Mouse (Mus musculus): ENCODE results near the gene Kat7. TPM values are rescaled to one million over a fixed set of nuclear protein-coding genes. Genes with fewer than 3 reads are reported as not detected.

The Kat7 gene
- total RNA-seq (2015; ENCODE audit: low replicate concordance) (33.8 and 39.3 TPM in 2 replicates), total RNA-seq (2017; ENCODE audit: low replicate concordance) (41.5 and 65.5 TPM in 2 replicates)

DNA sequence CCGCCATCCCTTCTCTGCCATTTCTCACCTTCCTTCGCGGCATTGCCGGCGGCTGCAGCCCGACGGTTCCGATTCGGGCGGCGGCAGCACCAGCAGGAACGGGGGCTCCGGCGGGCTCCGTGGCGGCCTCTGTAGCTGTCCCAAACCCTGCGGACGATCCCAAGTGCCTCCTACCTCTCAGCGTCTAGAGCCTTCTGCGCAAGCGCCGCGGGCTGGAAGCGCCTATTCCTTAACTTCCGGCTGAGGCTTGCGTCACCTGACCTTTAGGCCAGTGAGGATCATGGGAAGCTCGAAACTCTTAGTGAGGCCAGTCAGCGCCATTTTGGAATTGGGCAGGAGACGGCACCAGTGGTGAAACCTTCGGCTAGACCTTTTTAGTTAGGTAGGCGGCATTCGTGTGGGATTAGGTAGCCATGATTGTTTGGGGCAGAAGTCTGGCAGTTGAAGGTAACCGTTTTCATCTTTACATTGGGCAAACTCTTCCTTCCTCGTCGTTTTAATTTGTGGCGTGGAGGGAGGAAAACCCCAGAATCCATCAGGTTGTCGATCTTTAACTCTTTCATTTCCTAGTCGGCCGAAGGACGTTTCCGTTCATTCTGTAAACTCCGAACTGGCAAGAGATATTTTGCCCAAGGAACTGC is at the start of gene Kat7:
TSS of gene Kat7 (minus strand) at position 240 of the 641 bp plus-strand sequence.
- ATAC-seq (replicated peaks; ENCODE audit: low FRiP score, poor library complexity, severe bottlenecking) = peak; percentile 84

GRCm38 (mm10) chr11:95358263-95358662 is 48.2 kb upstream of the Kat7 start:
- ATAC-seq (replicated peaks; ENCODE audit: low FRiP score, poor library complexity, severe bottlenecking) = no peak

DNA sequence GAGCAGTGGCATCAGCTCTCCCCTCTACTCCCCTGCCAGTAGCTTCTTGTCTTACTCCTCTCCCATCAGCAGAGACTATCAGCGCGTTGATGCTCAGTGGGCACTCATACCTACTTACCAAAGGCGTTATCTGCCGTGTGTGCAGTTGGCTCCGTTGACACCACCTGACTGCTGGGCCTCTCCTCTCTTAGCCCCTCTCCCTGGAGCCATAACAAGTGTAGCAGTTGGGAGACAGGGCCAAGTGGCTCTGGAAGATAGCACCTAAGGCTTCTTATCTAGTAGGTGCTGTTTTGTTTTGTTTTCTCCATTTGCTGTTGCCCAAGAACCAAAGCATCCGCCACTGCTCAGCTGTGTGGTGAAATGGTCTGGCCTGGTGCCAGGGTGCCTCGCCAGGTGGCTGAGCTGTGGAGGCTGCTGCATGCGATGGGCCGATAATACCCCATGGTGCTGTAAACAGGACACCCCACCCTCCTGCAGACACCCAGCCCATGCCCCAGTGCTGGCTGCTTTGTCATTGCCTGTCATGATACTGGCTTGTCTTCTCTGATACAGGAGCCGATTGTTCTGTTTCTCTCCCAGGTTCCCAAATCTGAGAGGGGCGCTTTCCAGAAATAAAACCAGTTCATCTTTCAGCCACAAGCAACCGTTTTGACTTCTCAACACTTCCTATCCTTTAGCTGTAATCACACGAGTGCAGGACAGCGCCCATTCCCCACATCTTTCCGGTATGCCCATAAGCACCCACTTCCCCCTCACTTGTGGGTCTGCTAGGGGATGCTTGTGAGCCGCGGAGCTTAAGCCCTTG is 46.6 kb upstream of the Kat7 start:
- peak; percentile 78 for ATAC-seq (replicated peaks; ENCODE audit: low FRiP score, poor library complexity, severe bottlenecking)

- peak; percentile 40 for ATAC-seq (replicated peaks; ENCODE audit: low FRiP score, poor library complexity, severe bottlenecking)
These were observed 46.0 kb upstream of the Kat7 start for GRCm38 (mm10) chr11:95356039-95356438.

DNA sequence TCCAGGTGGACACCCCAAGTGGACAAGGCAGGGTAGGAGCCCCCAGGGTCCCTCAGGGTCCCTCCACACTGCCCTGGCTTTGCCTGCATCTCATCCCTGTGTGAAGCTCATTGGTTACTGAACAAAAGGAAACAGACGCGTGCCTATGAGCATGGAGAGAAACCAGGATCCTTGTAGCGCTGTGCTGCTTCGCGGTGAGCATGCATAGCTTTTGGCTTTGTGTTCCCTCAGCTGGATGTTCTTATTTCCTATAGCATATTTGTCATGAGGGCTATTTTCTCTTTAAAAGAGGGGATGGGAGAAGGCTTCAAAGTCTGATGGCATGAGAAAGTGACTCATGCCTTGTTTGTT is 45.6 kb upstream of the Kat7 start:
- ATAC-seq (replicated peaks; ENCODE audit: low FRiP score, poor library complexity, severe bottlenecking) = no peak

- ATAC-seq (replicated peaks; ENCODE audit: low FRiP score, poor library complexity, severe bottlenecking) = no peak
These were observed 45.1 kb upstream of the Kat7 start for GRCm38 (mm10) chr11:95354945-95355660.

- ATAC-seq (replicated peaks; ENCODE audit: low FRiP score, poor library complexity, severe bottlenecking) = no peak
These were observed 44.3 kb upstream of the Kat7 start for GRCm38 (mm10) chr11:95354228-95354944.

- no peak for ATAC-seq (replicated peaks; ENCODE audit: low FRiP score, poor library complexity, severe bottlenecking)
These were observed 43.2 kb upstream of the Kat7 start for GRCm38 (mm10) chr11:95353226-95353625.

- no peak for ATAC-seq (replicated peaks; ENCODE audit: low FRiP score, poor library complexity, severe bottlenecking)
These were observed 42.6 kb upstream of the Kat7 start for GRCm38 (mm10) chr11:95352686-95353085.

- no peak for ATAC-seq (replicated peaks; ENCODE audit: low FRiP score, poor library complexity, severe bottlenecking)
These were observed 40.9 kb upstream of the Kat7 start for GRCm38 (mm10) chr11:95350960-95351359.

GRCm38 (mm10) chr11:95350289-95350688 is 40.2 kb upstream of the Kat7 start:
- no peak for ATAC-seq (replicated peaks; ENCODE audit: low FRiP score, poor library complexity, severe bottlenecking)

DNA sequence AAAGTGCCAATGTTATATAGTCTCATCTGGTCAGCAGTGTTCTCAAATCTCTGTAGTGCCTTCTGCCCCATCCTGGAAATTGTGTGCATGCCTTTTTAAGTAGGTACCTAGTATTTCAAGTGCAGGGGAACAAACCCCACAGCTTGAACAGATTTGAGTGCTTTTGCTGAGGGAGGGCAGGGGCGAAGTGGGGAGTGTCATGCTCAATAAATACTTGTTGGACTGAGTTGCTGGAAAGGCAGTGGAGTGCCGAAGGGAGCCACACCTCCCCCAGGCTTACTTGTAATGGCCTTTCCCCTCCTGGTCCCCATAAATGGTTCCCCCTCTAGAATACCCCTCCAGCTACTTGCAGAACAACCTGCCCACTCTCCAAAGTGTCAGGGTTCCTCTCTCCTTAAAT is 34.1 kb upstream of the Kat7 start:
- no peak for ATAC-seq (replicated peaks; ENCODE audit: low FRiP score, poor library complexity, severe bottlenecking)

DNA sequence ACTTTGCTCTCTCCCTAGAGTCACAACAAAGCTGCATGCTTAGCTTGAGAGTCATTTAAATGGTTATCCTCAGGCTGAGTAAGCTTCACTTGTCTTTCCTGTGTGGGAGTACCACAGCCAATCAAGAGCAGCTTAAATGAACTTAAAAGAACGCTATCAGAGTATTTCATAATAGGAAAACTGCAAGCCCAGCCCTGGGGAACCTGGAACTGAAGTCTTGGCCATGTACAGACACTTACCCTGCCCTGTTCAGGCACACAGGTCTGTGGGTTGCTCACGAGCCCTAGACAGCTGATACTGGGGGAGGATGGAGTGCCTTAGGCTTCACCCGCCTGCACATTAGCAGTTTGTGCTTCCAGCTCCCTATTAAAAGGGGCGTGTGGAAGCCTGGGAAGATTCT is 33.1 kb upstream of the Kat7 start:
- no peak for ATAC-seq (replicated peaks; ENCODE audit: low FRiP score, poor library complexity, severe bottlenecking)

- ATAC-seq (replicated peaks; ENCODE audit: low FRiP score, poor library complexity, severe bottlenecking) = no peak
These were observed 30.6 kb upstream of the Kat7 start for GRCm38 (mm10) chr11:95340664-95341063.

DNA sequence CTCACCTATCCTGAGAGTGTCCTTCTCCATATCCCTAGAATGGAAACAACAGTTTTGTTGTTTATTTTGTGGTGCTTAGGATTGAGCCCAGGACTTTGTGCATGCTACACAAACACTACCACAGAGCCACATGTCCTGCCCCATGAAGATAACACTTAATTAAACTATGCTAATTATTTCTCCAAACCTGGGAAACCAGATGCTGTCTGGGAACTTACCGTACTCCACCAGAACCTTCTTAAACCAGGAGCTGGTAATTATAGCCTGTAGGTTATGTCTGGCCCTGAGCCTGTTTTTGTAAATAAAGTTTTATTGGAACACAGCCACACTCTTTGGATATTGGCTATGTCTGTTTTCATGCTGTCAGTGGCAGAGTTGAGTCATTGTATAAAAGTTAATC is 30.2 kb upstream of the Kat7 start:
- no peak for ATAC-seq (replicated peaks; ENCODE audit: low FRiP score, poor library complexity, severe bottlenecking)

DNA sequence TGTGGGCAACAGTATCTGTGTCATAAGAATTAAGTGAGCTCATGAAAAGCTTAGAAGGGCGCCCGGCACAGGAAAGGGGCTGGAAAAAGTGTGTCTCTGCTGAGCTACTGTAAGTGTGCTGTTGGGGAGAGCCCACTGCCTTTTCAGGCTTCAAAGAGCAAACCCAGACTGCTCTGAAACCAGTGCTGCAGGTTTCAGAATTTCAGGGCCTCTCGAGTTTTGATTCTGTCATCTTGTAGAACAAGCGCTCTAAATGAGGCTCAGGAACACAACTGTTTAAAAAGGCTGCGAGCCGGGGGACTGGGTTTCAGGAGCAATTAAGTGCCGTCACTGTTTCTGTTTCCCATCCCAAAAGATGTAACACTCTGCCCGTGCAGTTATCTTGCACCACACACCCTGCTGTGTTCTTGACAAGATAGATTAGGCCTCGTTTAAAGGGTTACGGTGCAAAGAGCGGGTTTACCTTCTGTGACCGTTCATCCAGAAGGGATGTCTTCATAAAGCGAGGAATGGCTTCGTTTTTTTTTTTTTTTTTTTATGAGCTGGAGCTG is 29.5 kb upstream of the Kat7 start:
- ATAC-seq (replicated peaks; ENCODE audit: low FRiP score, poor library complexity, severe bottlenecking) = peak; percentile 60

GRCm38 (mm10) chr11:95337846-95338342 is 27.8 kb upstream of the Kat7 start:
- ATAC-seq (replicated peaks; ENCODE audit: low FRiP score, poor library complexity, severe bottlenecking) = no peak

DNA sequence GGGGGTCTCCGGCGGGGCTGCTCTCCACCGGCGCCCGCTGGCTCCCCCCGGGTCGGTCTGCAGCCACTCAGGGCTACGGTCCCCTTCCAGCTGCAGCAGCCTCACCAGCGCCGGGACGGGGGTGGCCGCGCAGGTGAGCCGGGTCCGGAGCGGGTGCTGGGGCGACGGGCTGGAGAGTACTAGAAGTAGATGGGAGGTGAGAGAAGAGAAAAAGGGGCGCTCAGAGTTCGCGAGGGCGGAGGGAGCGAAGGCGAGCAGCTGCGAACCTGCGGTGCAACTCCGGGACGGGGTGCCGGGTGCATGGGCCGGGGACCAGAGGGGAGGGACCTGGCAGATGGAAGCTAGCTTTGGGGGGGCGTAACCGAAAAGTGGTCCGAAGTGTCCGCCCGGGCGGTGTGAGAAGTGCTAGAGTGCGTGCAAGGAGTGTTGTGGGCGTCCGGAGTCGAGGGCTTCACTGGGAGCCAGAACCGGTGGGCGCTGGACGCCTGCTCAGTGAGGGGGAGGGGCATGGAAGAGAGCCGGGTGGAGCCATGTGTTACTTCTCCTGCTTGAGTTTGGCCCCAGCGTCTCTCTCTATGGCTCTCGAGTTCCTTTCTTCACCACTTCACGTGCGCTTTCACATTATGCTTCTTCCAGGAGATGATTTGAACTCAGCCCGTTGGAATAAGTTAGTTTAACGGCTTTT is 27.2 kb upstream of the Kat7 start:
- peak; percentile 31 for ATAC-seq (replicated peaks; ENCODE audit: low FRiP score, poor library complexity, severe bottlenecking)

DNA sequence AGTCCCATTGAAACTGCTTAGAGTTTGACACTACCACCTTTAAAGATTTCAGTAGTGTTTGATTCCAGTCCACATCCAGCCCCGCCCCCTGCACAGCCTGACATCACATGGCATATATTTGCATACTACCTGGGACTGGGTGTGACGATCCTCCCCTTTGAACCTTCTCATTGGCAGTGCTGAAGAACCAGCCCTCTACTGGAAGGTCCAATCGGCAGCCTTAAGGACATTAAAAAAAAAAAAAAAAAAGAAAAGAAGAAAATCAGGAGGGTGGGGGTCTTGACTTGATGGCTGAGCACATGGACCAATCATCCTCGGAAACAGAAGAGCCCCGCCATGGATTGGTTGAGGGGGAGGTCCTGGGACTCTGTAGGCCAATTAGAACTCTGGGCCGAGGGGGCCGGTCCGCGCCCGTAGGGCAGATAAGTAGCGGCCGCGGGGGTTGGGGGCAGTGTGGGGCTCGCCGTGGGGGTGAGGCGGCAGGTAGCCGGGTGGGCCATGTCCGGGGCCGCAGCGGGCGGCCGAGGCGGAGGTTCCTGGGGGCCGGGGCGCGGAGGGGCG is 26.6 kb upstream of the Kat7 start, which contains the start of gene Fam117a:
TSS of gene Fam117a (plus strand) at position 451 of the 561 bp plus-strand sequence.
- ATAC-seq (replicated peaks; ENCODE audit: low FRiP score, poor library complexity, severe bottlenecking) = peak; percentile 62
